Mouse (Mus musculus): ENCODE measurements around the gene Kcnma1. TPM values are rescaled to one million over a fixed set of nuclear protein-coding genes. Genes with fewer than 3 reads are reported as not detected.

Kcnma1 gene
- total RNA-seq, 1 experiment from 2014 or later, result not detected

DNA sequence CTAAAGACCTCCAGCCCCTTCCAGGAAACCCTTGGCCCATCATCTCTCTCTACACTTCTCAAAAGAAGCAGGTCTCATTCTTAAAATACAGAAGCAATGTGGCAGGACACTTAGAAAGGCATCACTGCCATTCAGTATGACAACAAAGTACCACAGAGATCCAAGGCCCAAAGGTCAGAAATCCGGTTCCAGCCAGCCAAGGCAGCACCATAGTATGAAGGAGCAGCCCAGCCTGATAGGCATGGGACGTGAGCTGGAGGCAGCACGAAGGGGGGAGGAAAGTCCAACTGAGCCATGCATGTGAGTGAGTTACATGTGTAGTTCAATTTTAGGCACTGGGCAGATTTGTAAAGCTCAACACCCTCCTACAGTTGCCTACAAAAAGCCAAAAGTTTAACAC, 135.0 kb downstream of the Kcnma1 start:
- ATAC-seq (replicated peaks; ENCODE audit: low read depth, poor library complexity, severe bottlenecking), result no peak

DNA sequence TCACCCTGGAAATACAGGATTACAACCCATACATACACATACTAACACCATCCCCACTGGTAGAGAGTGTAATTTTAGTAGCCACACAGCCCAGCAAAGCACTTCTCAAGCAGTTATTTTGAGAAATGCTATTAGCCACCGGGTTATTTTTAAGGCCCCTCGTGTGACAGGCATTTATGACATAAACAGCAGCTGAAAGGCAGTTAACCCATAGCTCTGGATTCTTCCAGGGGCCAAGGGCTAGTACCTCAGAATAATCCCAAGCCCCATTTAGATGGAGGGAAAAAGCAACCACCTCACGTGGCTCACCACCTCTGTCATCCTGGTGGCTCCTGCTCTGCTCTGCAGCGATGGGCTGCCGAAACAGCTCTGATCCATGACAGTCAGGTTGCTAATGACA, 136.7 kb downstream of the Kcnma1 start:
- ATAC-seq (replicated peaks; ENCODE audit: low read depth, poor library complexity, severe bottlenecking), result no peak

DNA sequence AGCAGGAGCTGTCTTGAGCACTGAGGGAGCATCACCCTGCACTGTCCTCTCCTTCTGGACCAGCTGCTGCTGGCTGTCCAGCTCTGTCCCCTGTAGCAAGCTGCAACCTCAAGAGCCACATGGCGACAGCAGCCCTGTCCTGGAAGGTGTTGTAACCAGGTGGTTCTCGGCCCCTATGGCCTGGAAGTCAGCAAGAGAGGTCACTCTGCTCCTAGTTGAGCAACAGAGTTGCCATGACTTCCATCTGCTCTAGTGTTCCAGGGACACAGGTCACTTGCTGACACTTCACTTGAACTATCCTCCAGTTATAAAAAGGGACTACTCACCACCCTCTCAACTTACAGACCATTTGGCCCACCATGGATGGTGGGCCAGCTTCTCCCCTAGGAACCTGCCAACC, 139.7 kb downstream of the Kcnma1 start:
- no peak for ATAC-seq (replicated peaks; ENCODE audit: low read depth, poor library complexity, severe bottlenecking)

DNA sequence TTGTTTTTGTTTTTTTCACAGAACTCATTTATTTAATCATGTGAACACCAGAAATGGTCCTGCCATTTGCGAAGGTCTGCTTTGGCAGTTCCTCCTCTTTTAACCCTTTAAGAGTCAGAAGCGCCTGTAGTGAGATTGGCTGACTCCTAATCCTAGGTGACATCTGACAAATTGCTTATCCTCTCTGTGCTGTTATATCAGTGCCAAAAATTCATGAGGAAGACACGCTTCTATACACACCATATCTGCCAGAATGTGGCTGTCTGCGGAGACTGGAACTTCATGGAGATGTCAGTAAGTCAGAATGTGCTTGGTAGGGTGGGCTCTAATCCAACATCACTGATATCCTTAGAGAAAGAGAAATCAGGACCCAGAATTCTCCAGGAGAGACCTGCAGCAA, 157.3 kb downstream of the Kcnma1 start:
- ATAC-seq (replicated peaks; ENCODE audit: low read depth, poor library complexity, severe bottlenecking), result no peak

DNA sequence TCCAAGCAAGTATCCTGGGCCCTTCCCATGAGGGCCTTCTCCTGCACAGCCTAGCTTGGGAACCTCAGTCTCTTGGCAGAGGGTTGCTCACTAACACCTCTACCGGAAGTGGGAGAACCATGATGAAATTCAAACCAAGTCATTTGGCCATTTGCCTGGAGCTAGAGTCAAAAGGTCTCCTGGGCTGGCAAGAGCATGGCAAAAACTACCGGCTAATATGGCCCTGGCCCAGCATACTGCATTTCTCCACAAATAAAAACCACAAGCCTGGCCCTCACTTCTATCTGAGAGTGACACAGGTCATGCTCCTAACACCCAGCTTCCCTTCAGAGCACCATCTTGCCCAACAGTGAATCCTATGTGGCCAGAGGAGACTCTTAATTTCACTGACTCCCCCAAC, 159.3 kb downstream of the Kcnma1 start:
- ATAC-seq (replicated peaks; ENCODE audit: low read depth, poor library complexity, severe bottlenecking), result no peak

DNA sequence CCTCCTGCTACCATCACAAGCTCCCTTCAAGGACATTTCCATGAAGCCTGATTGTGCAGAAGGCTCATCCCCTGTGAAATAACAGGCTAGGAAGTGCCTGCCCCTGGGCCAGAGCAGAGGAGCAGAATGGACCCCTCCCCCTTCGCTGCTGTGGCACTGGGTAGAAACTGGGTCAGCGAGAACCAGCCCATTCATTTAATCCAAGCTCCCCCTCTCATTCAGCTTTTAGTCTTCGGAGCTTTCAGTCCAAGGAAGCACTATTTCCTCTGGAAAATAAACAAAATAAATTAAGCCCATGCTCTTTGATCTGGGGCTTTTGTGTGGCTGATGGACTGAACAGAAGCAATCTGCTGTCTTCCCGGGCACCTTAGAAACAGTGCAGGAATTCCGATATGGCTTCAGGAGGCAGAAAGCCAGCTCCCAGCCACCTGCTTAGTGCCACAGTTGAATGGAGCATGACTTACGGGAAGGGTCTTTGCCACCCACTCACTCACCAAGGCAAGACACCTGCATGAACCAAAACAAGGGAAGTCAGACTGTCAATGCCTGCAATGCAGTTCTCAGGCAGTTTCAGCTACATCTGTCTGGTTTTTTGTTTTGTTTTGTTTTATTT, 165.7 kb downstream of the Kcnma1 start:
- ATAC-seq (replicated peaks; ENCODE audit: low read depth, poor library complexity, severe bottlenecking), result no peak

DNA sequence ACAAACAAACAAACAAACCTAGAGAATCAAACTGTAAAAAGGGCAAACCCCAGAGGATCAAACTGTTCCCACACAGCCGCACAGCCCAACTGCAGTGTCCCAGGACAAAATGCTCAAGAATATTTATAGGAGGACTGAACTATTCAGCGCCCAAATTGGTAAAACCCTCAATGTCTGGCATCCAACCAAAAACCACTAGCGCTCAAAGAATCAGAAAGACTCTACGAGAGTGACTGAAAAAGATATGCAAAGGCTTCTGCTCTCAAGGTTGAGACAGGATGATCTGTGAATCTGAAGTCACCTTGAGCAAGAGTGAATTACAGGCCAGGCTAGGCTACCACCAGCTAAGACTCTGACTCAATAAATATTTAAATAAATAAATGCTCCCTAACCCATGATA, 167.6 kb downstream of the Kcnma1 start:
- no peak for ATAC-seq (replicated peaks; ENCODE audit: low read depth, poor library complexity, severe bottlenecking)

DNA sequence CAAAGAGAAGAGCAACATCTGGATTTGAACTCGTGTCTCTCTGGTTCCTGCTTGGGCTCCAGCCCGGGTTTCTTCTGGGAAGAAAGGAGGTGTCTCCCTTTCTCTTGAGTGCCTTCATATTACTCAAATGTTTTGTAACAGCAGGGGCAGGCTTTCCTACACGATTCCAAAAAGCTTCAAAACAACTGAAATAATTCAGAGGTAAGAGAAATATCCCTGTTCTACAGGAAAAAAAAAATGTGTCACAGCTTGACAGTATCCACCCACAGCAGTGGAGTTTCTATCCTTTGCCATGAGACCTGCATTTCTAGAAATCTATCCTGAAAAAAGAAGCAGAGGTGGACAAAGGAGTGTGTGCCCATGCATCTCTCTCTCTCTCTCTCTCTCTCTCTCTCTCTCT, 172.3 kb downstream of the Kcnma1 start:
- ATAC-seq (replicated peaks; ENCODE audit: low read depth, poor library complexity, severe bottlenecking), result no peak

DNA sequence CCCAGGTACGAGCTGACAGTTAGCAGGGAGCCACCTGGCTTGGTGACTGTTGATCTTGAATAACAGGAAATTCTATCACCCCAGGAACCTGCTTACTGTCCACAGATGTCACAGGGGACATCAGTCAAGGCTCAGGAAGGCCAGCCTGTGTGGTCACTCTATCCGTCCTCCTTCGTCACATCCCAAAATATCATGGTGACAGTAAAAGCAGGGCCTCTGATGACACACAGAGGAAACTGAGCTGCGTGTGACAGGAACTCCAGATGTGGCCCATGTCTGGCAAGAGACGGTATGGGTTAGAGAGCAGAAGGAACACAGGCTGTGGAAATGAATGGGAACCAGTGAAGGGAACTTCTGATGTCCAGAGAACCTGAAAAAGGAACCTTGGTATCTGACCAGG, 174.7 kb downstream of the Kcnma1 start:
- ATAC-seq (replicated peaks; ENCODE audit: low read depth, poor library complexity, severe bottlenecking), result no peak

DNA sequence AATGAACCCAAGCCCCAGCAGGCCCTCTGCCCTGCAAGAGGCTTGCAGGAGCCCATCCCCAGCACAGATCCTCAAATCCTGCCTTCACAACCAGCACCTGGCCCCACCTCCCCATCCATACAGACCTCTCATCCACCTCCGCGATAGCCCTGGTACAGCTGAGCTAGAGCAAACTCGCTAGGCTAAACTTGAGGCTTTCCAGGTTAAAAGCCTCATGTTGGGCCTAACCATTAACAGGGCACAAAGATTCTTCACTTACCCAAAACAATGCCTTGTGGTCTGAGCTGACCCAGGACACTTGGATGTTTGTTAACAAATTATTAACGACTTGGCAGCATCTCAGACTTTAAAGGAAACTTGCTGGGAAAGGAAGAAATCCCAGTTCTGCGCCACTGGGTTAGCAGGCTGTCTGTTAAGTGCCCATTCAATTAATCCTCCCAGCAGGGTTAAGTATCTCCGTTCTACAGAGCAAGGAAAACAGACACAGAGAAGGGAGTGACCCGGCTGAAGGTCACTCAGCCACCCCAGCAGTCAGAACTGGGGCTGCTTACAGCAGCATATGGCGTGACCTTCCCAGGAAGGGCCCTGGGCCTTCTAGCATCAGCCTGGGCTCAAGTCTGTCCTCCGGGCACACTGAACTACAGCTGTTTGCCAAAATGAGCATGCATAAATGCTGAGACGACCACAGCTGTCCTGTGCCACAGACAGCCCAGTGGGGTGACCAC, 178.7 kb downstream of the Kcnma1 start:
- no peak for ATAC-seq (replicated peaks; ENCODE audit: low read depth, poor library complexity, severe bottlenecking)

DNA sequence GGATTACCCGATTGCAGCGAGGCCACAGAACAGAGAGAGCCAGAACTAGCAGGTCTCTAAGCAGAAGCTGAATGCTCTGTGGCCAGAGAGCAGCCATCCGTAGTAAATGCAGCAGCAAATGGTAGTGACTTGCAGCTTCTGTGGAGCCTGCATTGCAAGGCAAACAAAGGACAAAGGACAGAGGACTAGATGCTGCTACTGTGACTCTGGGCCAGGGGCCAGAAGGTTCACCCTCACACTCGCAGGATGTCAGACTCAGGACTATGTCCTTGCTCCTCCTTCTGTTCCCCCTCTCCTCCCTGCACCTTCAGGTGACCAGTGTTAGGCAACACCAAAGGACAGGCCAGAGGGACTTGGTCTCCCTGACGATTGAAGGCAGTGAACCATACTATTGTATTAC, 183.0 kb downstream of the Kcnma1 start:
- ATAC-seq (replicated peaks; ENCODE audit: low read depth, poor library complexity, severe bottlenecking), result no peak

DNA sequence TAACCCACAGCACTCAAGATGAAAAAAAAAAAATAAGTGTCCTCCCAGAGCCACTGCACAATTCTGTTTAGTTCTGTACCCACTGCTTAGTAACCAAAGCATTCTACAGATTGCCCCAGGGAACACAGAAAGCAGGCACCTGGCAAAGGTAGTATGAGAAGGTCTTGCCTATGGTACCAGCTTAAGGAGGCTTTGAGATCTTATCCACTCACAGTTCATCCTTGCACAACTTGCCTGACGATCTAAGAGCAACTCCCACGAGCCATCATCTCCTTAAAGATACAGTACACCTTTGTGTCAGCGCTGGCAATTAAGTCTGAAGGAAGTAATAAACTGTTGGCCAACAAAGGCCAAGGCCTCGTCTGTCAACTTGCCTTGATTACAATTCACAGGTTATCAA, 184.0 kb downstream of the Kcnma1 start:
- ATAC-seq (replicated peaks; ENCODE audit: low read depth, poor library complexity, severe bottlenecking), result no peak

DNA sequence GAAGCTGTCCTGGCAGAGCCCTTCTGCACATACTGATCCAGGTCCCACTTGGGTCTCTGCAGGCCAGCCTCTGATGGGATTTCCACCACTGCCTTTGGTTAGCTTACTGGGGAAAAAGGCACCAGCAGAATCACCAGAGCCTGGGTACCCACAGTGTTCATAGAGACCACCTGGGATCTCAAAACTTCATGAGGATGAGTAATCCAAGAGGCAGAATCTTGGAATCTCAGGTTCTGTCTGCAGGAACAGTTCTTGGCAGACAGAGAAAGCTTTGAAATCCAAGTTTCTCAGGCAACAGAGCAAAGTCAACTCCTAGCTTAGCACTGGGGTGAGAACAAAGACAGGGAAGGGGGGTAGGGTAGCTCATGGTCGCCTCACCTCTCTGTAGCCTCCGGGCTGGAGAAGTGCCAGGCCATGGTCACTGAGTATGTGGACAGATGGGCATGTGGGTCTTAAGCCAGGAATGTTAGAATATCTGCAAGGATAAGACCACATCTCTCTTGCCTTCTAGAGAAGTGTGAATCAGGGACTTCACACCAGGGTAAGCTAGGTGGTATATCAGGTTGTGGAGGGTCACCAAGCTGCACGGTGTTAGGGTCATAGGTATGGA, 185.5 kb downstream of the Kcnma1 start:
- ATAC-seq (replicated peaks; ENCODE audit: low read depth, poor library complexity, severe bottlenecking), result no peak

DNA sequence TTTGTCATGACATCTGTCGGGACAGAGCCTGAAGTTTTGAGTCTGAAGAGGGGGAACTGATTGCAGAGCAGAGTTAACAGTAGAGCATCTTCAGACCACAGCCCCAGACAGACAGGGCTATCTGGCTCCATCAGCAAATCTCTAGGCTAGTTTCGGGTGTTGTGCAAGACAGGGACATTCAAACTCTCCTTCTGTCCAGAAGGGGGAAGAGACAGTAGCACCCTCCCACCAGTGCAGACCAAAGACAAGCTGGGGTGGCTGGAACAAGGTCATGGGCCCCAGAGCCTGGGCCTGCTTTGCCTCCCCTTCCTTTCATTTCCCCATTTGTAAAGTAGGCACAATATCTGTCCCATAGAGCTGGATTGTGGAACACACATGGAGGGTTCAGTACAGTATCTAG, 189.4 kb downstream of the Kcnma1 start:
- ATAC-seq (replicated peaks; ENCODE audit: low read depth, poor library complexity, severe bottlenecking), result 0 out of 2 replicates have a peak, but pooled peaks have one; percentile 32

DNA sequence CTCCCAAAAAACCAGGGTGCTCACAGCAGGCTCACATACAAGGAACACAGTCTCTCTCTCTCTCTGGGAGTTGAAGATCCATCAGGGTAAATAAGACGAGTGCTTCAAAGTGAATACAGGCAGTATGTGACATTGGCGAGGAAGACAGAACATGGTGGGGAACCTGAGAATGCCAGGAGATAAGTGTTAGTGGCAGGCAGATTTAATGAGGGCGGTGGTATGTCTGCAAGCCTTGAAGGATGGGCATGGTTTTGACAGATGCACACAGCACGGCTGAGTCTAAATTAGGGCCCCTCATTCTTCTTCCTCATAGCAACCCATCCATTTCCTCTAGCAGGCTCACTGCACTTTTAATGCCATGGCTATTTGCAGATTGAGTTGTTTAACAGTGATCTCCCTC, 190.0 kb downstream of the Kcnma1 start:
- ATAC-seq (replicated peaks; ENCODE audit: low read depth, poor library complexity, severe bottlenecking), result no peak

DNA sequence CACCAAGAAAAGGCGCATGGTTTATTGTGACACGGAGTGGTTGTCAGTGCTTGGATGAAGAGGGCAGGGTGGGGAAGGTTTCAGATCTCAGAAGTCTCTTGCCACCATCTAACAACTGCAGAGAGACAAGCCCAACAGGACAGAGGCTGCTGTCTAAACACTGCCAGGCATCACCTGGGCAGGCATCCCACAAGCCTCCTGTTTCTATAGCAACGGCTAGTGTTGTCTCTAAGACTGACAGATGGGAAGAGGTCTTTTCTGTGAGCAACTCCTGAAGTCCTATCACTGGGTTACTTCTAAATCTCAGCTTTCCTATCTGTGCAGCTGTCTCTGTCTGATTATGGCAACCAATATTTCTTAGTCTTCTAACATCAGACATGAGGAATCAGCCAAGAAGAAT, 196.7 kb downstream of the Kcnma1 start:
- ATAC-seq (replicated peaks; ENCODE audit: low read depth, poor library complexity, severe bottlenecking), result no peak

DNA sequence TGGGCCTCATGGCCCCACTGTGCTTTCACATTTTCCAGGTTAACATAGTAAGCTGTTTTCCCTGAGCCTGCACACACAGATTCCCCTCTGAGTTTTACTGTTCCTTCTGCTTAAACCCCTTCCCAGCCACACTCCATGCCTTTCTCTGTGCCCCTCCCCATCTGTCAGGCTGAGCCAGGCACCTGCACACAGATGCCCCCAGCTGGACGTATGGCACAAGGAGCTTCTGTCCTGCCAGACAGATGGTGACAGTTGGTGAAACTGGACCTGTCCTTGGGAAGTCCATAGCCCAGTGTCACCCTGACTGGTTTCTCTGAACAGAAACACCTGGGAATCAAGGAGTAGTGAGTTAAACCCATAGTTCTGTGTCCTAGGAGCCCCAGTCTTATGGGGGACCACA, 204.2 kb downstream of the Kcnma1 start:
- no peak for ATAC-seq (replicated peaks; ENCODE audit: low read depth, poor library complexity, severe bottlenecking)

DNA sequence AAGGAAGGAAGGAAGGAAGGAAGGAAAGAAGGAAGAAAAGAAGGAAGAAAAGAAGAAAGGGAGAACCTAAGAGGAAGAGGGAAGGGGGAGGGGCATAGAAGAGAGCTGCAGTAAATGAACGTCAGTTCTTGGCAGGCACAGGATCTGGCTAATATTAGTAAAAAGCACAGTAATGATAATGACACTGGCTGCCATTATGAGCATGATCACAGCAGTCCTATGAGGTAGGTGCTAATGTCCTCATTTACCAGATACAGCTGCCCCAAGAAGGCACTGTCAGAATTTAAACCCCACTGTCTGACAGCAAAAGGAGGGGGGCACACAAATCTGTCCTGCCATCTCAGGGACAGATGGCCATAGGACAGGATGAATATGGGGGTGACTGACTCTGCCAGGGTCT, 205.2 kb downstream of the Kcnma1 start:
- no peak for ATAC-seq (replicated peaks; ENCODE audit: low read depth, poor library complexity, severe bottlenecking)

DNA sequence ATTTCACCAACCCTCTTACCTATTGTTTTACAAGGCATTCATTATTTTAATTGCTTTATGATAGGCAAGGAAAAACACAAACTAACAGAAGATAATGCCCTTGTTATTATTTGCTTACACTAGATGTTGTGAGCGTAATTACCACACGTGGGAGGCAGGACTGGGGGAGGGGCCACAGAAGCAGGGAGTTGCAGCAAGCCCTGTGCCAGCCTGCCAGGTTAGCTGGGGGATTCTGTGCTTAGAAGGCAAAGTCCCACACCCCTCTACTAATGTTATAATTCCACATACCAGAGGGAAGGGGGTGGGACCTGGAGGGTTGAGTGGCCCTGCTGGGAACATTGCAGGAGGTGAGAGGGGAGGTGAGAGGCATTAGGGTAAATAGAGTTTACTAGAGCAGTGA, 207.9 kb downstream of the Kcnma1 start:
- no peak for ATAC-seq (replicated peaks; ENCODE audit: low read depth, poor library complexity, severe bottlenecking)

DNA sequence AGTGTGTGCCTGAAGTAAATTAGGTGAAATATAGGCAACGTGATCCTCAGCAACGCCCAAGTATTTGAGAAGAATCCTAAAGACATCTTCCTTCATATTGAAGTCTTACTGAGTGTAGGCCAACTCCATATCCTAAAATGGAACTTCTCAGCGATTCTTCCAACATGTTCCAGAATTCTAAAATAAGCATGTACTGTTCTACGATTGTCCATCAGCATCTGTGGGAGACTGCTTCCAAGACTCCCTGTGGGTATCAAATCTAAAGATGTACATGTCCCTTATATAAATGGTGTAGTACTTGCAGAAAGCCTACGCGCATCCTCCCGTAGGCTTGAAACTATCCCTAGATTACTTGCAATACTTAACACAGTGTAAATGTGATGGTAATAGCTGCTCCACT, 217.4 kb downstream of the Kcnma1 start:
- no peak for ATAC-seq (replicated peaks; ENCODE audit: low read depth, poor library complexity, severe bottlenecking)

DNA sequence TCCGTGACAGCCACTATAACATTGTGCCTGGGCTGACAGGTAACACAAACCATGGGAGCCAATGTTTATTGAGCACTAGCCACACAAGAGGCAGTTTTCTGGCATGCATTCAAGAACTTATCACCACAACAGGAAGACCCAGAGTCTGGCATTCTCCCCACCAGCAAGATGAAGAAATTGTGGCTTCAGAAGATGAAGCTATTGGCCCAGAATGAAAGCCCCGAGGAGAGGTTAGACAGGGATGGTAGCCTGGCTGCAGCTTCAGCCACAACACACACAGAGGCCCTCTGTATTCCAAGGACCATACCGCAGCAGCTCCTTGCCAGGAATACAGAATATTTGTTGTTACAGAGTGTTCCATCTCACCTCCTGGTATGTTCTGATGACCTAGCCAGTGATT, 221.6 kb downstream of the Kcnma1 start:
- ATAC-seq (replicated peaks; ENCODE audit: low read depth, poor library complexity, severe bottlenecking), result peak; percentile 29; the same call in 1 of the 2 replicates

DNA sequence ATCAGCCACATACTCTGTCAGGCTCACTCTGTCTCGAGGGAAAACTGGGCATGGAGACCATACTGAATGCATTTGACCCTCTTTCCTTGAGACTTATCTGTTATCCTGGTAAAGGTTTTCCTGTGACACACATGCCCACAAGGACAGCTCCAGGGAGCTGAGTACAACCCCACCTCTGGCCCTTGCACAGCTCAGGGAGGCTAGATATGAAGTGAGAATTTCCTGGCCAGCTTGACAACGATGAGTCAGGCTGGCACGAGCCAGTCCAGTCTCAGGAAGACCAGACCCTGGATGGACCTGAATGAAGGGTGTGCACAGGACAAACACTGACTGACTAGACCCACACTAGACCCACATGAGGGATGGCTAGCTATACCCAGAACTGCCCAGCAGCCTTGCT, 222.2 kb downstream of the Kcnma1 start:
- no peak for ATAC-seq (replicated peaks; ENCODE audit: low read depth, poor library complexity, severe bottlenecking)

Data from common myeloid progenitor, adult 5-6 weeks (primary cell).